Mouse (Mus musculus) cortical plate, adult 2 months (tissue): ENCODE data around the gene Uevld. TPM values are rescaled to one million over a fixed set of nuclear protein-coding genes. Genes with fewer than 3 reads are reported as not detected.
A peak's percentile ranks its signal among the peaks of the same experiment; 100 is the strongest.

Experiments
- H3K27ac ChIP-seq: fragments of 200-500 bp; 2 replicates; pipeline ENCODE4 v1.5.1; 2012; ENCODE audit warnings: low read length, control low read depth, inconsistent platforms; ENCODE audit not compliant: insufficient read depth
- H3K4me1 ChIP-seq: fragments of 200-500 bp; 2 replicates; pipeline ENCODE4 v1.6.1; 2011; ENCODE audit warnings: low read length; ENCODE audit not compliant: control insufficient read depth, insufficient read depth
- H3K4me3 ChIP-seq: fragments of 200-500 bp; 2 replicates; pipeline ENCODE4 v1.5.1; 2011; ENCODE audit warnings: mild to moderate bottlenecking, low read length, control low read depth; ENCODE audit not compliant: insufficient read depth
- CTCF ChIP-seq: fragments of 200-500 bp; IDR thresholded peaks from 2 replicates; pipeline ENCODE4 v1.5.1; 2011; ENCODE audit warnings: mild to moderate bottlenecking, control low read depth, low read length; ENCODE audit not compliant: insufficient read depth; ENCODE audit errors: extremely low read depth
- POLR2A ChIP-seq: fragments of 200-500 bp; IDR thresholded peaks from 2 replicates; pipeline ENCODE4 v1.6.1; 2011; ENCODE audit warnings: mild to moderate bottlenecking, low read length, control low read depth; ENCODE audit not compliant: insufficient read depth; ENCODE audit errors: extremely low read depth
- polyA plus RNA-seq: library from polyadenylated mRNA; depleted of rRNA; stranded (reverse); fragments of >200 nt; gene quantifications from 2 replicates; pipeline ENCODE4 v1.2.3, GENCODE M21; 2012; rRNA removed

Uevld gene
- polyA plus RNA-seq = 7.1 and 7.8 TPM in 2 replicates

- peak; percentile 35; the same call in 1 of the 2 replicates for TF ChIP-seq POLR2A
- TF ChIP-seq CTCF = no peak
- Histone ChIP-seq H3K27ac (no peak within 1 kb of the TSS), H3K4me3 (peak within 1 kb of the TSS; percentile 95), H3K4me1 (peaks cover 3% of the 10 kb centered on the region; the same call in 1 of the 2 replicates)
Measured at GRCm38 (mm10) chr7:46957831-46958691, at the start of gene Uevld. Gene Uevld (minus strand): TSS chr7:46958527.

- TF ChIP-seq POLR2A (no peak), CTCF (0 out of 2 replicates have a peak, but pooled peaks have one; percentile 4)
- Histone ChIP-seq H3K4me1 (peaks cover 6% of the 10 kb centered on the region; the same call in 1 of the 2 replicates), H3K27ac (peak overlapping the region; percentile 19), H3K4me3 (peak overlapping the region; percentile 75)
Measured at GRCm38 (mm10) chr7:47007818-47008167, 49.5 kb upstream of the Uevld start.

- no peak for TF ChIP-seq CTCF
- 0 out of 2 replicates have a peak overlapping the region, but pooled peaks have one; percentile 19 for H3K27ac ChIP-seq
- H3K4me3 ChIP-seq = peak overlapping the region; percentile 75
- H3K4me1 ChIP-seq = peaks cover 7% of the 10 kb centered on the region; the same call in 1 of the 2 replicates
Measured at GRCm38 (mm10) chr7:47007109-47007780, 48.9 kb upstream of the Uevld start.

- TF ChIP-seq CTCF = no peak
- TF ChIP-seq POLR2A = no peak
- Histone ChIP-seq H3K4me3 (no peak overlapping the region), H3K4me1 (peaks cover 12% of the 10 kb centered on the region), H3K27ac (no peak overlapping the region)
Measured at GRCm38 (mm10) chr7:47003411-47004115, 45.2 kb upstream of the Uevld start.

- peaks cover 12% of the 10 kb centered on the region for H3K4me1 ChIP-seq
- TF ChIP-seq POLR2A = no peak
- no peak for TF ChIP-seq CTCF
- no peak overlapping the region for H3K4me3 ChIP-seq
- no peak overlapping the region for H3K27ac ChIP-seq
Measured at GRCm38 (mm10) chr7:47001900-47002275, 43.6 kb upstream of the Uevld start.

- H3K27ac ChIP-seq = no peak overlapping the region
- H3K4me3 ChIP-seq = no peak overlapping the region
- H3K4me1 ChIP-seq = peaks cover 12% of the 10 kb centered on the region
- TF ChIP-seq CTCF (no peak), POLR2A (no peak)
Measured at GRCm38 (mm10) chr7:47001125-47001899, 43.0 kb upstream of the Uevld start.

GRCm38 (mm10) chr7:47000644-47000983 lies 42.3 kb upstream of the Uevld start:
- Histone ChIP-seq H3K4me1 (peaks cover 11% of the 10 kb centered on the region), H3K27ac (no peak overlapping the region), H3K4me3 (no peak overlapping the region)
- TF ChIP-seq POLR2A = no peak
- no peak for TF ChIP-seq CTCF

- Histone ChIP-seq H3K4me3 (no peak overlapping the region), H3K4me1 (peaks cover 10% of the 10 kb centered on the region), H3K27ac (no peak overlapping the region)
- TF ChIP-seq POLR2A = no peak
Measured at GRCm38 (mm10) chr7:46999983-47000643, 41.8 kb upstream of the Uevld start.

GRCm38 (mm10) chr7:46998942-46999341 lies 40.6 kb upstream of the Uevld start:
- Histone ChIP-seq H3K4me3 (no peak overlapping the region), H3K4me1 (peaks cover 10% of the 10 kb centered on the region), H3K27ac (no peak overlapping the region)
- no peak for TF ChIP-seq POLR2A
- no peak for TF ChIP-seq CTCF
